Mouse (Mus musculus): ENCODE data around the gene Tom1. TPM values are rescaled to one million over a fixed set of nuclear protein-coding genes. Genes with fewer than 3 reads are reported as not detected.

The Tom1 gene
- polyA plus RNA-seq, 1 experiment, result 0.33 TPM

GRCm38 (mm10) chr8:75060022-75060421 is 26.5 kb downstream of the Tom1 start:
- Histone ChIP-seq H3K27me3 (ENCODE audit: control insufficient read depth) (no peaks in the 10 kb centered on the region), H3K9me3 (ENCODE audit: control insufficient read depth, low read length) (no peaks in the 10 kb centered on the region), H3K4me1 (ENCODE audit: control insufficient read depth) (no peaks in the 10 kb centered on the region; the same call in 1 of the 2 replicates), H3K36me3 (ENCODE audit: control insufficient read depth) (peaks cover 20% of the 10 kb centered on the region), H3K4me3 (replicated peaks) (no peak overlapping the region)
- TF ChIP-seq GATA1 (IDR thresholded peaks at IDR 0.05; ENCODE audit: low read length) (no peak), TAL1 (IDR thresholded peaks at IDR 0.05; ENCODE audit: low read length) (no peak)

GRCm38 (mm10) chr8:75060815-75061214 is 27.3 kb downstream of the Tom1 start:
- Histone ChIP-seq H3K4me1 (ENCODE audit: control insufficient read depth) (no peaks in the 10 kb centered on the region; the same call in 1 of the 2 replicates), H3K4me3 (replicated peaks) (no peak overlapping the region), H3K27me3 (ENCODE audit: control insufficient read depth) (no peaks in the 10 kb centered on the region), H3K36me3 (ENCODE audit: control insufficient read depth) (peaks cover 23% of the 10 kb centered on the region), H3K9me3 (ENCODE audit: control insufficient read depth, low read length) (no peaks in the 10 kb centered on the region)
- TF ChIP-seq GATA1 (IDR thresholded peaks at IDR 0.05; ENCODE audit: low read length) (no peak), TAL1 (IDR thresholded peaks at IDR 0.05; ENCODE audit: low read length) (no peak)

GRCm38 (mm10) chr8:75063290-75063689 is 29.8 kb downstream of the Tom1 start:
- no peak for TF ChIP-seq TAL1 (IDR thresholded peaks at IDR 0.05; ENCODE audit: low read length)
- no peak for TF ChIP-seq GATA1 (IDR thresholded peaks at IDR 0.05; ENCODE audit: low read length)

GRCm38 (mm10) chr8:75064790-75065189 is 31.3 kb downstream of the Tom1 start:
- no peaks in the 10 kb centered on the region; the same call in 1 of the 2 replicates for H3K4me1 ChIP-seq (ENCODE audit: control insufficient read depth)

More at GRCm38 (mm10) chr8:75063290-75063689, 29.8 kb downstream of the Tom1 start:
- no peaks in the 10 kb centered on the region for H3K9me3 ChIP-seq (ENCODE audit: control insufficient read depth, low read length)
- no peak overlapping the region for H3K4me3 ChIP-seq (replicated peaks)
- peaks cover 13% of the 10 kb centered on the region for H3K36me3 ChIP-seq (ENCODE audit: control insufficient read depth)
- H3K27me3 ChIP-seq (ENCODE audit: control insufficient read depth), result no peaks in the 10 kb centered on the region
- H3K4me1 ChIP-seq (ENCODE audit: control insufficient read depth), result no peaks in the 10 kb centered on the region; the same call in 1 of the 2 replicates

GRCm38 (mm10) chr8:75067287-75067686 is 33.8 kb downstream of the Tom1 start:
- peaks cover 5% of the 10 kb centered on the region for H3K36me3 ChIP-seq (ENCODE audit: control insufficient read depth)
- TF ChIP-seq GATA1 (IDR thresholded peaks at IDR 0.05; ENCODE audit: low read length), result no peak
- no peak for TF ChIP-seq TAL1 (IDR thresholded peaks at IDR 0.05; ENCODE audit: low read length)

More at GRCm38 (mm10) chr8:75064790-75065189, 31.3 kb downstream of the Tom1 start:
- Histone ChIP-seq H3K36me3 (ENCODE audit: control insufficient read depth) (peaks cover 8% of the 10 kb centered on the region), H3K27me3 (ENCODE audit: control insufficient read depth) (no peaks in the 10 kb centered on the region), H3K9me3 (ENCODE audit: control insufficient read depth, low read length) (no peaks in the 10 kb centered on the region), H3K4me3 (replicated peaks) (no peak overlapping the region)
- TF ChIP-seq TAL1 (IDR thresholded peaks at IDR 0.05; ENCODE audit: low read length) (no peak), GATA1 (IDR thresholded peaks at IDR 0.05; ENCODE audit: low read length) (no peak)

GRCm38 (mm10) chr8:75070297-75070696 is 36.8 kb downstream of the Tom1 start:
- H3K9me3 ChIP-seq (ENCODE audit: control insufficient read depth, low read length), result no peaks in the 10 kb centered on the region
- no peak for TF ChIP-seq TAL1 (IDR thresholded peaks at IDR 0.05; ENCODE audit: low read length)
- no peak for TF ChIP-seq GATA1 (IDR thresholded peaks at IDR 0.05; ENCODE audit: low read length)
- no peaks in the 10 kb centered on the region for H3K27me3 ChIP-seq (ENCODE audit: control insufficient read depth)

More at GRCm38 (mm10) chr8:75067287-75067686, 33.8 kb downstream of the Tom1 start:
- Histone ChIP-seq H3K9me3 (ENCODE audit: control insufficient read depth, low read length) (no peaks in the 10 kb centered on the region), H3K4me3 (replicated peaks) (no peak overlapping the region), H3K4me1 (ENCODE audit: control insufficient read depth) (peaks cover 6% of the 10 kb centered on the region), H3K27me3 (ENCODE audit: control insufficient read depth) (no peaks in the 10 kb centered on the region)

GRCm38 (mm10) chr8:75071627-75072346 is 38.3 kb downstream of the Tom1 start:
- no peak for TF ChIP-seq TAL1 (IDR thresholded peaks at IDR 0.05; ENCODE audit: low read length)
- no peak for TF ChIP-seq GATA1 (IDR thresholded peaks at IDR 0.05; ENCODE audit: low read length)
- Histone ChIP-seq H3K36me3 (ENCODE audit: control insufficient read depth) (no peaks in the 10 kb centered on the region), H3K4me3 (replicated peaks) (no peak overlapping the region)

More at GRCm38 (mm10) chr8:75070297-75070696, 36.8 kb downstream of the Tom1 start:
- no peak overlapping the region for H3K4me3 ChIP-seq (replicated peaks)
- H3K36me3 ChIP-seq (ENCODE audit: control insufficient read depth), result 0 out of 2 replicates have a peak, but pooled peaks cover 3% of the 10 kb centered on the region
- peaks cover 8% of the 10 kb centered on the region for H3K4me1 ChIP-seq (ENCODE audit: control insufficient read depth)

GRCm38 (mm10) chr8:75074876-75075275 is 41.4 kb downstream of the Tom1 start:
- H3K4me1 ChIP-seq (ENCODE audit: control insufficient read depth), result peaks cover 24% of the 10 kb centered on the region
- H3K9me3 ChIP-seq (ENCODE audit: control insufficient read depth, low read length), result peaks cover 9% of the 10 kb centered on the region
- H3K27me3 ChIP-seq (ENCODE audit: control insufficient read depth), result no peaks in the 10 kb centered on the region
- TF ChIP-seq TAL1 (IDR thresholded peaks at IDR 0.05; ENCODE audit: low read length), result no peak
- no peak overlapping the region for H3K4me3 ChIP-seq (replicated peaks)
- H3K36me3 ChIP-seq (ENCODE audit: control insufficient read depth), result no peaks in the 10 kb centered on the region

More at GRCm38 (mm10) chr8:75071627-75072346, 38.3 kb downstream of the Tom1 start:
- peaks cover 8% of the 10 kb centered on the region for H3K4me1 ChIP-seq (ENCODE audit: control insufficient read depth)
- no peaks in the 10 kb centered on the region for H3K27me3 ChIP-seq (ENCODE audit: control insufficient read depth)
- H3K9me3 ChIP-seq (ENCODE audit: control insufficient read depth, low read length), result no peaks in the 10 kb centered on the region

GRCm38 (mm10) chr8:75078215-75078614 is 44.7 kb downstream of the Tom1 start:
- no peaks in the 10 kb centered on the region for H3K36me3 ChIP-seq (ENCODE audit: control insufficient read depth)
- no peak overlapping the region for H3K4me3 ChIP-seq (replicated peaks)
- peaks cover 8% of the 10 kb centered on the region for H3K27me3 ChIP-seq (ENCODE audit: control insufficient read depth)
- TF ChIP-seq GATA1 (IDR thresholded peaks at IDR 0.05; ENCODE audit: low read length) (no peak), TAL1 (IDR thresholded peaks at IDR 0.05; ENCODE audit: low read length) (no peak)
- H3K4me1 ChIP-seq (ENCODE audit: control insufficient read depth), result peaks cover 47% of the 10 kb centered on the region
- H3K9me3 ChIP-seq (ENCODE audit: control insufficient read depth, low read length), result peaks cover 9% of the 10 kb centered on the region
